Mouse (Mus musculus): ENCODE results near the gene Memo1. TPM values are rescaled to one million over a fixed set of nuclear protein-coding genes. Genes with fewer than 3 reads are reported as not detected.

The Memo1 gene
- polyA plus RNA-seq, 1 experiment from 2014 or later = 69.3 TPM

GRCm38 (mm10) chr17:74290198-74290597 is 5.1 kb downstream of the Memo1 start:
- no peaks in the 10 kb centered on the region for H3K36me3 ChIP-seq (ENCODE audit: insufficient read depth, low read length)
- 0 out of 2 replicates have a peak, but pooled peaks cover 8% of the 10 kb centered on the region for H3K4me1 ChIP-seq (replicated peaks; ENCODE audit: insufficient read depth, low read length)
- no peaks in the 10 kb centered on the region for H3K27me3 ChIP-seq (ENCODE audit: insufficient read depth, low read length)
- H3K9me3 ChIP-seq (replicated peaks; ENCODE audit: low read length) = no peaks in the 10 kb centered on the region
- no peak for DNase-seq (ENCODE audit: low spot score)
- no peak for ATAC-seq (replicated peaks; ENCODE audit: low FRiP score, low read depth)
- 74% methylated on average over 3 of the region's 3 CpGs for WGBS
- no peak overlapping the region for H3K4me2 ChIP-seq (ENCODE audit: low read length)
- no peak overlapping the region for H3K27ac ChIP-seq
- H3K9ac ChIP-seq (ENCODE audit: low read depth, low read length) = no peak overlapping the region
- H3K4me3 ChIP-seq (replicated peaks; ENCODE audit: low read depth, low read length) = no peak overlapping the region
- no peak for TF ChIP-seq CTCF (IDR thresholded peaks at IDR 0.05; ENCODE audit: low read depth)

DNA sequence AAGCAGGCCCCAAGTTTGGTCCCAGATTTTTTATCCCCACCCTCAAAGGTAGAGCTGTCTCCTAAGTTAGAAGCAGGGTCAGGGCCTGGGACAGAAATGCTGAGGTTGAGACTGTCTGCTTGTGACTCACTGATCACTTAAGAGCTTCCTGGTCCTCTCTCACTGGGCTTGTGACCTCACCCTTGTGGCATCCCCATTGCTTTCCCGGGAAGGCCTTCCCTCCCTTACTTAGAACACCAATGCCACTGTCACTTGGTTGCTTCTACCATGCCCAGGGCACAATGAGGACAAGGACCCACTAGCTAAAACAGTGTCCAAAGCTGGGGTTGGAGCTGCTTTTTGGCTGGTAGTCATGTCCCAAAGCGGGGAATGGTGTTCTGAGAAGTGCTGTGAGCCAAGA is 6.7 kb downstream of the Memo1 start:
- Histone ChIP-seq H3K4me1 (replicated peaks; ENCODE audit: insufficient read depth, low read length) (0 out of 2 replicates have a peak, but pooled peaks cover 8% of the 10 kb centered on the region), H3K9ac (ENCODE audit: low read depth, low read length) (no peak overlapping the region), H3K9me3 (replicated peaks; ENCODE audit: low read length) (no peaks in the 10 kb centered on the region), H3K27ac (no peak overlapping the region), H3K27me3 (ENCODE audit: insufficient read depth, low read length) (no peaks in the 10 kb centered on the region), H3K4me3 (replicated peaks; ENCODE audit: low read depth, low read length) (no peak overlapping the region), H3K4me2 (ENCODE audit: low read length) (no peak overlapping the region), H3K36me3 (ENCODE audit: insufficient read depth, low read length) (no peaks in the 10 kb centered on the region)
- no peak for TF ChIP-seq CTCF (IDR thresholded peaks at IDR 0.05; ENCODE audit: low read depth)
- WGBS = 85% methylated on average over 2 of the region's 2 CpGs
- DNase-seq (ENCODE audit: low spot score) (no peak), ATAC-seq (replicated peaks; ENCODE audit: low FRiP score, low read depth) (no peak)

DNA sequence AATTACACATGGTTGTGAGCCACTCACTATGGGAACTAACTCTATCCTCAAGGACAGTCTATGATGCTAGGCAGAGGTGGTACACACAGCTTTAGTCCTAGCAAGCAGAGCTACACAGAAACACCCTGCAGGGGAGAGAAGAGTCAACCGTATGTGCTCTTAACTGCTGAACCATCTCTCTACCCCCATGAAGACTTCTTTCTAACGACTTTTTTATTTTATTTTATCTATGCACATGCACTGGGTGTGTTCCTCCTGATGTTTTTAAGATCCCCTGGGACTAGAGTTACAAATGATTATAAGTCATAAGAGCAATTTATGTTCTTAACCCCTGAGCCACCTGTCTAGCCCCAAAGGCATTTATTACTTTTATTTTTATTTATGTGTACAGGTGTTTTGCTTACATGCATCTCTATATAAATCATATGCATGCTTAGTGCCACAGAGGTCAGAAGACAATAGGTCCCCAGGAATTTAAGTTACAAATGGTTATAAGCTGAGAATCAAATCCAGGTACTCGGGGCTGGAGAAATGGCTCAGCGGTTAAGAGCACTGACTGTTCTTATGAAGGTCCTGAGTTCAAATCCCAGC is 9.1 kb downstream of the Memo1 start:
- no peak for DNase-seq (ENCODE audit: low spot score)
- H3K4me3 ChIP-seq (replicated peaks; ENCODE audit: low read depth, low read length) = no peak overlapping the region
- no peak overlapping the region for H3K9ac ChIP-seq (ENCODE audit: low read depth, low read length)
- no peak overlapping the region for H3K27ac ChIP-seq
- H3K4me2 ChIP-seq (ENCODE audit: low read length) = no peak overlapping the region
- 0 out of 2 replicates have a peak, but pooled peaks cover 3% of the 10 kb centered on the region for H3K4me1 ChIP-seq (replicated peaks; ENCODE audit: insufficient read depth, low read length)
- no peaks in the 10 kb centered on the region for H3K36me3 ChIP-seq (ENCODE audit: insufficient read depth, low read length)
- TF ChIP-seq CTCF (IDR thresholded peaks at IDR 0.05; ENCODE audit: low read depth) = no peak
- H3K9me3 ChIP-seq (replicated peaks; ENCODE audit: low read length) = no peaks in the 10 kb centered on the region
- ATAC-seq (replicated peaks; ENCODE audit: low FRiP score, low read depth) = no peak
- WGBS = 64% methylated on average over 4 of the region's 4 CpGs
- no peaks in the 10 kb centered on the region for H3K27me3 ChIP-seq (ENCODE audit: insufficient read depth, low read length)

DNA sequence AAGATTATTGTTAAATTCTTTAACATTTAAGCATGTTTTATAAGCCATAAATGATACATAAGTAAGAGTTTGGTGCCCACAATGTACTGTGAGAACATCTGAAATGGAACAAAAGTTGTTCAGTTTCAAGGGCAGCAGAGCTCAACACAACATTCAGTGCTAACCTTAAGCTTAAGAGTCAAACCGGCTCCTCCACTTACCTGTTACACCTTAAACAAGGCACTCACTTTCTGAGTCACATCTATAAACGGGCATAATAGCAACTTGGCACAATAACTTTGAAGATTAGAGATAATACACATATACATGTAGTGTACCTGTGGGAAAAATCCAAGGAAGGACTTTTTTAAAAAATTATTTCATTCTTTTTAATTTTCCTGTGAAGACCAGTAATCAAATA is 9.6 kb downstream of the Memo1 start:
- no peaks in the 10 kb centered on the region for H3K27me3 ChIP-seq (ENCODE audit: insufficient read depth, low read length)
- H3K27ac ChIP-seq = no peak overlapping the region
- H3K4me2 ChIP-seq (ENCODE audit: low read length) = no peak overlapping the region
- no peak for DNase-seq (ENCODE audit: low spot score)
- no peaks in the 10 kb centered on the region for H3K9me3 ChIP-seq (replicated peaks; ENCODE audit: low read length)
- no peaks in the 10 kb centered on the region for H3K4me1 ChIP-seq (replicated peaks; ENCODE audit: insufficient read depth, low read length)
- no peak overlapping the region for H3K4me3 ChIP-seq (replicated peaks; ENCODE audit: low read depth, low read length)
- no peak overlapping the region for H3K9ac ChIP-seq (ENCODE audit: low read depth, low read length)
- no peak for ATAC-seq (replicated peaks; ENCODE audit: low FRiP score, low read depth)
- WGBS = 59% methylated on average over 2 of the region's 2 CpGs
- no peak for TF ChIP-seq CTCF (IDR thresholded peaks at IDR 0.05; ENCODE audit: low read depth)
- H3K36me3 ChIP-seq (ENCODE audit: insufficient read depth, low read length) = no peaks in the 10 kb centered on the region

DNA sequence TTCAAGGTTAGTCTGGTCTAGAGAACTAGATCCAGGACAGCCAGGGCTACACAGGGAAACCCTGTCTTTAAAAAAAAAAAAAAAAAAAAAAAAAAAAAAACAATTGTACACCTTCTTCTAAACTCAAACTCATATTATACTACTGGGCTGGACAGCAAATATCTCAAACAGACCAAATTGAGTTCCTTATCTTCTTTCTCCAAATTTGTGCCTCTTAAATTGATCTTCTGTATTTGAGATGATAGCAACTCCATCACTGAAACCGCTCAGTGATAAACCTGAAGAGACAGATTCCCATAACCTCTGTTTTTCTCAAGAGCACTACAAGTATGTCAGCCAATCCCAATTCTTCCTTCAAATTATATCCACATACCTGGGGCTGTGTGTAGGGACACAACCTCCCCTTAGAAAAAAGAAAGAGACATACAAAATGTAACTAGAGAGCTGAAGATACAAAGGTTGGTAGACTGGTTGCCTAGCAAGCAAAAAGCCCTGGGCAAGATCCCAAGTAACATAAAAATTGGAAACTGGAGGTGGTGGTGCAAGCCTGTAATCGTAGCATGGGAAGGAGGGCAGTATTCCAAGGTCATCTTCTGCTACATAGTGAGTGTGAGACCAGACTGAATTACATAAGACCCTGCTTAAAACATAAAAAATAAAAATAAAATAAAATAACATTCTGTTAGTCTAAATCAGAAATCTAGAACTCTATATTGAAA is 10.8 kb downstream of the Memo1 start:
- DNase-seq (ENCODE audit: low spot score) (no peak), ATAC-seq (replicated peaks; ENCODE audit: low FRiP score, low read depth) (no peak)
- TF ChIP-seq CTCF (IDR thresholded peaks at IDR 0.05; ENCODE audit: low read depth) = no peak

DNA sequence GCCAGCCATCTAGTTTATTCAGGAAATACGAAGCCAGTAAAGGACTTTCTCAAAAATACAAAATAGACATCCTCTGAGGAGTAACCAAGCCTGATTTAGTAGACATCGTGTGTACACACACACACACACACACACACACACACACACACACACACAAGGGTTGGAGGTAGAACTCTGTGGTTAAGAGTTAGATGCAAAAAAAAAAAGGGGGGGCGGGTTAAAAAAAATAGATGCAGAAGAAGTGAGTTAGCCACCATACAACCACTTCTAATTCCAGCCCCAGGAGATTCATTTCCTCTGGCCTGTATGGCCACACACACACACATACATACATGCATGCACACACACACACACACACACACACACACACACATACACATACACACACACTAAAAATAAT is 13.3 kb downstream of the Memo1 start:
- no peaks in the 10 kb centered on the region for H3K36me3 ChIP-seq (ENCODE audit: insufficient read depth, low read length)
- no peak for ATAC-seq (replicated peaks; ENCODE audit: low FRiP score, low read depth)
- TF ChIP-seq CTCF (IDR thresholded peaks at IDR 0.05; ENCODE audit: low read depth) = no peak
- no peak for DNase-seq (ENCODE audit: low spot score)
- WGBS = 84% methylated on average over 3 of the region's 3 CpGs
- no peaks in the 10 kb centered on the region for H3K9me3 ChIP-seq (replicated peaks; ENCODE audit: low read length)
- H3K27me3 ChIP-seq (ENCODE audit: insufficient read depth, low read length) = no peaks in the 10 kb centered on the region
- no peak overlapping the region for H3K9ac ChIP-seq (ENCODE audit: low read depth, low read length)
- H3K4me1 ChIP-seq (replicated peaks; ENCODE audit: insufficient read depth, low read length) = no peaks in the 10 kb centered on the region
- no peak overlapping the region for H3K4me3 ChIP-seq (replicated peaks; ENCODE audit: low read depth, low read length)
- no peak overlapping the region for H3K4me2 ChIP-seq (ENCODE audit: low read length)
- H3K27ac ChIP-seq = no peak overlapping the region

More for the DNA sequence above, 10.8 kb downstream of the Memo1 start:
- no peaks in the 10 kb centered on the region for H3K36me3 ChIP-seq (ENCODE audit: insufficient read depth, low read length)
- no peak overlapping the region for H3K27ac ChIP-seq
- H3K4me2 ChIP-seq (ENCODE audit: low read length) = no peak overlapping the region
- no peaks in the 10 kb centered on the region for H3K4me1 ChIP-seq (replicated peaks; ENCODE audit: insufficient read depth, low read length)
- no peaks in the 10 kb centered on the region for H3K9me3 ChIP-seq (replicated peaks; ENCODE audit: low read length)
- H3K27me3 ChIP-seq (ENCODE audit: insufficient read depth, low read length) = no peaks in the 10 kb centered on the region
- no peak overlapping the region for H3K4me3 ChIP-seq (replicated peaks; ENCODE audit: low read depth, low read length)
- 68% methylated on average over 2 of the region's 2 CpGs for WGBS
- H3K9ac ChIP-seq (ENCODE audit: low read depth, low read length) = no peak overlapping the region

Measured in kidney, postnatal 0 days (tissue).